Mouse (Mus musculus): ENCODE data around the gene Gm4141.
"Not testable (repeated sequence)": the region's sequence is repeated elsewhere in the genome, so short reads cannot be mapped to it uniquely, and the experiment has no call there.

Gene Gm4141

GRCm38 (mm10) chr7:20576141-20576540 is at the start of gene Gm4141:
TSS of gene Gm4141 (minus strand) at chr7:20576241.
- DNase-seq (ENCODE audit: low read depth, low spot score): not testable (repeated sequence)

- DNase-seq (ENCODE audit: low read depth, low spot score): not testable (repeated sequence)
Observed at GRCm38 (mm10) chr7:20598921-20599320, 22.9 kb upstream of the Gm4141 start, which contains the start of gene Gm4513. TSS of gene Gm4513 (minus strand) at chr7:20599021.

GRCm38 (mm10) chr7:20545657-20546056 is 30.4 kb downstream of the Gm4141 start, which contains the start of gene Gm5726:
TSS of gene Gm5726 (minus strand) at chr7:20545757.
- DNase-seq (ENCODE audit: low read depth, low spot score): not testable (repeated sequence)

- DNase-seq (ENCODE audit: low read depth, low spot score): not testable (repeated sequence)
Observed at GRCm38 (mm10) chr7:20533537-20533936, 42.5 kb downstream of the Gm4141 start, which contains the start of gene Vmn1r104. TSS of gene Vmn1r104 (plus strand) at chr7:20533837.

Measured in CD4-positive helper T cell, adult 2 months (primary cell).